Mouse (Mus musculus): ENCODE measurements around the gene Gm13272. TPM values are rescaled to one million over a fixed set of nuclear protein-coding genes. Genes with fewer than 3 reads are reported as not detected.
"Not testable (repeated sequence)": the region's sequence is repeated elsewhere in the genome, so short reads cannot be mapped to it uniquely, and the experiment has no call there.

Gm13272 gene
- not detected in 2 replicates for polyA plus RNA-seq (2015; fragmentation: Nextera tagmentation; extraction: Ambion mirVana)

GRCm38 (mm10) chr4:88779550-88779949 is at the start of gene Gm13272:
TSS of gene Gm13272 (plus strand) at chr4:88779850.
- WGBS = no CpG with 5 or more reads among the region's 29 CpGs
- DNase-seq (ENCODE audit: low spot score); H3K27ac ChIP-seq; H3K9ac ChIP-seq (ENCODE audit: low read depth, low read length); H3K4me1 ChIP-seq (replicated peaks; ENCODE audit: insufficient read depth, low read length); ATAC-seq (replicated peaks; ENCODE audit: low FRiP score, low read depth); H3K36me3 ChIP-seq (ENCODE audit: insufficient read depth, low read length); H3K4me3 ChIP-seq (replicated peaks; ENCODE audit: low read depth, low read length); H3K4me2 ChIP-seq (ENCODE audit: low read length); H3K9me3 ChIP-seq (replicated peaks; ENCODE audit: low read length); H3K27me3 ChIP-seq (ENCODE audit: insufficient read depth, low read length): not testable (repeated sequence)

- no peak for ATAC-seq (replicated peaks; ENCODE audit: low FRiP score, low read depth)
- no peak overlapping the region for H3K27ac ChIP-seq
These were observed 41.2 kb upstream of the Gm13272 start for GRCm38 (mm10) chr4:88738480-88738879.

GRCm38 (mm10) chr4:88739036-88739435 is 40.6 kb upstream of the Gm13272 start:
- no peak overlapping the region for H3K4me2 ChIP-seq (ENCODE audit: low read length)
- DNase-seq (ENCODE audit: low spot score) (no peak), ATAC-seq (replicated peaks; ENCODE audit: low FRiP score, low read depth) (no peak)
- TF ChIP-seq CTCF (IDR thresholded peaks at IDR 0.05; ENCODE audit: low read depth) = no peak
- no peaks in the 10 kb centered on the region for H3K27me3 ChIP-seq (ENCODE audit: insufficient read depth, low read length)
- no peak overlapping the region for H3K27ac ChIP-seq
- H3K9me3 ChIP-seq (replicated peaks; ENCODE audit: low read length) = no peaks in the 10 kb centered on the region
- 89% methylated on average over 6 of the region's 6 CpGs for WGBS
- H3K9ac ChIP-seq (ENCODE audit: low read depth, low read length) = no peak overlapping the region
- H3K4me3 ChIP-seq (replicated peaks; ENCODE audit: low read depth, low read length) = no peak overlapping the region
- no peaks in the 10 kb centered on the region for H3K36me3 ChIP-seq (ENCODE audit: insufficient read depth, low read length)
- no peaks in the 10 kb centered on the region for H3K4me1 ChIP-seq (replicated peaks; ENCODE audit: insufficient read depth, low read length)

More at GRCm38 (mm10) chr4:88738480-88738879, 41.2 kb upstream of the Gm13272 start:
- H3K4me2 ChIP-seq (ENCODE audit: low read length) = no peak overlapping the region
- DNase-seq (ENCODE audit: low spot score) = peak; percentile 79
- no peak overlapping the region for H3K9ac ChIP-seq (ENCODE audit: low read depth, low read length)
- H3K4me3 ChIP-seq (replicated peaks; ENCODE audit: low read depth, low read length) = no peak overlapping the region
- no peaks in the 10 kb centered on the region for H3K36me3 ChIP-seq (ENCODE audit: insufficient read depth, low read length)
- peak; percentile 91 for TF ChIP-seq CTCF (IDR thresholded peaks at IDR 0.05; ENCODE audit: low read depth)
- no peaks in the 10 kb centered on the region for H3K4me1 ChIP-seq (replicated peaks; ENCODE audit: insufficient read depth, low read length)
- 6% methylated on average over 2 of the region's 2 CpGs for WGBS
- no peaks in the 10 kb centered on the region for H3K27me3 ChIP-seq (ENCODE audit: insufficient read depth, low read length)
- H3K9me3 ChIP-seq (replicated peaks; ENCODE audit: low read length) = no peaks in the 10 kb centered on the region

- H3K4me3 ChIP-seq (replicated peaks; ENCODE audit: low read depth, low read length) = no peak overlapping the region
- WGBS = 85% methylated on average over 4 of the region's 4 CpGs
- DNase-seq (ENCODE audit: low spot score) = no peak
- H3K4me2 ChIP-seq (ENCODE audit: low read length) = no peak overlapping the region
- TF ChIP-seq CTCF (IDR thresholded peaks at IDR 0.05; ENCODE audit: low read depth) = no peak
- no peaks in the 10 kb centered on the region for H3K27me3 ChIP-seq (ENCODE audit: insufficient read depth, low read length)
- H3K9ac ChIP-seq (ENCODE audit: low read depth, low read length) = no peak overlapping the region
- no peak for ATAC-seq (replicated peaks; ENCODE audit: low FRiP score, low read depth)
- no peaks in the 10 kb centered on the region for H3K4me1 ChIP-seq (replicated peaks; ENCODE audit: insufficient read depth, low read length)
- no peak overlapping the region for H3K27ac ChIP-seq
- H3K36me3 ChIP-seq (ENCODE audit: insufficient read depth, low read length) = no peaks in the 10 kb centered on the region
- no peaks in the 10 kb centered on the region for H3K9me3 ChIP-seq (replicated peaks; ENCODE audit: low read length)
These were observed 38.2 kb upstream of the Gm13272 start for GRCm38 (mm10) chr4:88741426-88741825.

- ATAC-seq (replicated peaks; ENCODE audit: low FRiP score, low read depth) (no peak), DNase-seq (ENCODE audit: low spot score) (peak; percentile 40)
- WGBS = 70% methylated on average over 7 of the region's 7 CpGs
These were observed 36.8 kb upstream of the Gm13272 start for GRCm38 (mm10) chr4:88742771-88743371.

GRCm38 (mm10) chr4:88744207-88744606 is 35.4 kb upstream of the Gm13272 start:
- ATAC-seq (replicated peaks; ENCODE audit: low FRiP score, low read depth) (no peak), DNase-seq (ENCODE audit: low spot score) (no peak)
- TF ChIP-seq CTCF (IDR thresholded peaks at IDR 0.05; ENCODE audit: low read depth) = no peak
- 56% methylated on average over 3 of the region's 3 CpGs for WGBS
- no peak overlapping the region for H3K9ac ChIP-seq (ENCODE audit: low read depth, low read length)
- no peaks in the 10 kb centered on the region for H3K9me3 ChIP-seq (replicated peaks; ENCODE audit: low read length)
- H3K27ac ChIP-seq = no peak overlapping the region
- no peak overlapping the region for H3K4me2 ChIP-seq (ENCODE audit: low read length)
- H3K27me3 ChIP-seq (ENCODE audit: insufficient read depth, low read length) = no peaks in the 10 kb centered on the region
- H3K36me3 ChIP-seq (ENCODE audit: insufficient read depth, low read length) = no peaks in the 10 kb centered on the region
- H3K4me3 ChIP-seq (replicated peaks; ENCODE audit: low read depth, low read length) = no peak overlapping the region
- H3K4me1 ChIP-seq (replicated peaks; ENCODE audit: insufficient read depth, low read length) = no peaks in the 10 kb centered on the region

More at GRCm38 (mm10) chr4:88742771-88743371, 36.8 kb upstream of the Gm13272 start:
- Histone ChIP-seq H3K9me3 (replicated peaks; ENCODE audit: low read length) (no peaks in the 10 kb centered on the region), H3K36me3 (ENCODE audit: insufficient read depth, low read length) (no peaks in the 10 kb centered on the region), H3K9ac (ENCODE audit: low read depth, low read length) (no peak overlapping the region), H3K4me1 (replicated peaks; ENCODE audit: insufficient read depth, low read length) (no peaks in the 10 kb centered on the region), H3K4me2 (ENCODE audit: low read length) (no peak overlapping the region), H3K27me3 (ENCODE audit: insufficient read depth, low read length) (no peaks in the 10 kb centered on the region), H3K4me3 (replicated peaks; ENCODE audit: low read depth, low read length) (no peak overlapping the region), H3K27ac (no peak overlapping the region)
- TF ChIP-seq CTCF (IDR thresholded peaks at IDR 0.05; ENCODE audit: low read depth) = peak; percentile 48; the same call in 1 of the 2 replicates

- no peak for TF ChIP-seq CTCF (IDR thresholded peaks at IDR 0.05; ENCODE audit: low read depth)
- H3K36me3 ChIP-seq (ENCODE audit: insufficient read depth, low read length) = no peaks in the 10 kb centered on the region
- DNase-seq (ENCODE audit: low spot score) (no peak), ATAC-seq (replicated peaks; ENCODE audit: low FRiP score, low read depth) (no peak)
- H3K9ac ChIP-seq (ENCODE audit: low read depth, low read length) = no peak overlapping the region
- H3K4me2 ChIP-seq (ENCODE audit: low read length) = no peak overlapping the region
- 49% methylated on average over 6 of the region's 6 CpGs for WGBS
- no peak overlapping the region for H3K4me3 ChIP-seq (replicated peaks; ENCODE audit: low read depth, low read length)
- no peak overlapping the region for H3K27ac ChIP-seq
- H3K9me3 ChIP-seq (replicated peaks; ENCODE audit: low read length) = no peaks in the 10 kb centered on the region
- H3K27me3 ChIP-seq (ENCODE audit: insufficient read depth, low read length) = no peaks in the 10 kb centered on the region
- H3K4me1 ChIP-seq (replicated peaks; ENCODE audit: insufficient read depth, low read length) = no peaks in the 10 kb centered on the region
These were observed 29.7 kb upstream of the Gm13272 start for GRCm38 (mm10) chr4:88749926-88750325.
